Mouse (Mus musculus) megakaryocyte-erythroid progenitor cell, adult 5-6 weeks (primary cell): ENCODE results near the gene Cenpc1. TPM values are rescaled to one million over a fixed set of nuclear protein-coding genes. Genes with fewer than 3 reads are reported as not detected.

Experiments used
- ATAC-seq: replicated peaks from 2 replicates; pipeline ENCODE4 v1.8.0; 2016; ENCODE audit warnings: mild to moderate bottlenecking, inconsistent platforms; ENCODE audit not compliant: severe bottlenecking, poor library complexity, low FRiP score, low TSS enrichment
- total RNA-seq, 2 experiments: library from RNA; stranded (forward) in 1 of 2; stranded (reverse) in 1 of 2; fragments of 200-1000, 215-1000 nt in 1 of 2; fragments of >200 nt in 1 of 2; fragmentation: Nextera tagmentation in 1 of 2; gene quantifications; 2 replicates each; pipeline ENCODE4 v1.2.3; 2014 to 2017

Cenpc1 gene
- total RNA-seq (2014; fragmentation: Nextera tagmentation) (43.1 and 43.7 TPM in 2 replicates), total RNA-seq (2017) (38.9 and 69.7 TPM in 2 replicates)

DNA sequence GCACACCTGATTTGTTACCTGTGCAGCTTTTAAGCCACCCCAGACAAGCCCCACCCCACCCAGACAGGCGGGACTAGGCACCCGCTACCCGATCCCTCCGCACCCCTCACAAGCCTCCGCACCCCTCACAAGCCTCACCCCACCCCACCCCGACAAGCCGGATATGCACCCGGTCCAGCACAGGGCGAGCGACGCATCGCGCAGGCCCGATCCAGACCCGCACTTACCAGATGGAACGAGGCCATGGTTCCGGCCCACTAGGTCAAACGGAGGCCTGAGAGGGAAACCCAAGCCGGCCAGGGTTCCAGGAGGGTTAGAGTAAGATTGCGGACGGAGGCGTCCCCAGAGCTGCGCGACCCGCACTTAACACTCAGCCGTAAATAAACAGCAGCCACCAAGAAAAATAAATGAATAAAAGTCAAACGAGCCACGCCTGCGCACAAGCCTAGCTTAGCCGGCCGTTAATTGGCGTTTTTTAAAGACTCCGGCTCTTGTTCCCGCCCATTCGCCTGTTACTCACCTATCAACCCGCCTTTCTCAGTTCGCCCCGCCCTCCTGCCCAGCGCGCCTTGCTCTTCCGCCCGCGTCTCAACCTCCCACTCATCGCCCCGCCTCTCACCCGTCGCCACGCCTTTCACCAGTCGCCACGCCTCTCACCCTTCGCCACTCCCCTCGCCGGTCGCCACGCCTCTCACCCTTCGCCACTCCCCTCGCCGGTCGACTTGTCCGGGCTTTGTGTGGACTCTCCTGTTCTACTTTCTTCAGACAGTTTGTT lies at the start of gene Cenpc1:
Cenpc1 (minus strand) TSS at position 483 of the 775 bp plus-strand sequence.
- peak; percentile 88 for ATAC-seq

DNA sequence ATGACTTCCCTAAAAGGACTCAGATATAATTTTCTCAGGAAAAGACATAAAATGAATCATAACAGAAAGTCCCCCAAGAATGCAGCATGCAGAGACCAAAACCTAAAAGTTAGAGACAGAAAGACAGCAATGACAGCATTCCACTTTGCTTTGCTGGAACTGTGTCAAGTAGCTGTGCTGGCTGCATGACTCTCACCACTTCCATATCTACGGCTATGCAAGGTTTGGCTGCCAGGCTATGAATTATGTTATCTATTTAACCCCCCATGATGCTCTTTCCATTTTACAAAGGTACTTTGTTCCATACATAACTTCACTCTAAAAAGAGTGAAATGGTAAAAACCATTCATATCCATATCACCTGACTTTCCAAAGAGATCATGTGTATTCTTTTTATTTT lies 48.6 kb upstream of the Cenpc1 start:
- peak; percentile 72 for ATAC-seq

DNA sequence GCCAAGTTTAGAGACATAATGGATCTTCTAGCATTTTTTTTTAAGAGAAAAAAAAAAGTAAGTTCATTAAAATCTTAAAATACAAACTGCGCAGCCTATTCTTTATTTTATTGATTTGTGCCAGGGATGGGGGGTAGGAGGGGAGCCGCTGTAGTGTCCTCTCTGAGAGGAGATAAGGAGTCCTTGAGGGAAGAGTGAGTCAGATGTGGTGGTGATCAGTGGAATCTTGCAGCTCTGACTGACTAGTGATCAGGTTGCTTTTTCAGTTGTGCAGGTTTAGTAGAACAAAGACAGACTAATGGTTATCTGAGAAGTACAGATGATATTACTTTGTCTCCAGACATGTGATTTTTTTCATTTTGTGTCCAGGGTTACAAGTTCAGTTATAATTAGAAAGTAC lies 47.7 kb upstream of the Cenpc1 start:
- ATAC-seq = peak; percentile 75

DNA sequence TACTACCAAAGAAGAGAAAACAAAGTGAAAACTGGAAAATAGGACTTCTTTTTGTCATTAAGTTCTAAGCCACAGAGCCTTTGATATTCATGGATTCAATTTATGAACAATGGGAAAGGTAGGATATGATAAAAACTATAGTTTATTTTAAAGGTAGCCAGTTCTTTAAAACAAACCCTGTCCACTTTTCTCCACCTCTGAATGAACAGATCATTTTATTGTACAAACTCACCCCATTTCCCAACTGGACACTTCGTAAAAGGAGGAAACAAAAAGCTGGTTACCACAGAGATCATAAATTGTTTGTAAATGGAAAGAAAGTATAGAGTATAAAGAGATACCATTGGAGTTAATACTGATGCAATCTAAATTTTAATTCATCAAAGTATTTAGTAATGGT lies 45.7 kb upstream of the Cenpc1 start:
- no peak for ATAC-seq

DNA sequence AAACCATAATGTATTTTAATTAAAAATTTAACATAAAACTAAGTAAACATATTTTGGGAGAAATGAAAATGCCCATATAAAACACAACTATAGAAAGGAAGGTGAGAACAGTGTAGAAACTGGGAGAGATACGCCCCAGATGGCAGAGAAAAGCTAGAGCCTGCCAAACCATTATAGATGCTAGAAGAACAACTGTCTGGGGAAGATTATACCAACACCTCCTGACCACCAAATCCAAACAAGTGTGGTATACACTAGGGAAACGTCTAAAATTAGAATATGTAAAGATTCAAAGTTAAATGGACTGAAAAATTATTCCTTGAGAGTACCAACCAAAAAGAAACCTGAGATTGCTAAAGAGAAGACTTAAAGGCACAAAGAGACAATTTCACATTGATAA lies 41.2 kb upstream of the Cenpc1 start:
- ATAC-seq = no peak

DNA sequence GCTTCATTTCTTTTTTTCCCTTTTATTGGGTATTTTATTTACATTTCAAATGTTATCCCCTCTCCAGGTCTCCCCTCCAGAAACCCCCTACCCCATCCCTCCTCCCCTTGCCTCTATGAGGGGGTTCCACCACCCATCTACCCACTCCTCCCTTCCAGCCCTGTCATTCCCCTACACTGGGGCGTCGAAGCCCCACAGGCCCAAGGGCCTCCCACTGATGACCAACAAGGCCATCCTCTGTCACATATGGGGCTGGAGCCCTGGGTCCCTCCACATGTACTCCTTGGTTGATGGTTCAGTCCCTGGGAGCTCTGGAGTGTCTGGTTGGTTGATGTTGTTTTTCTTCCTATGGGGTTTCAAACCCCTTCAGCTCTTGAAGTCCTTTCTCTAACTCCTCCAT lies 36.8 kb upstream of the Cenpc1 start:
- no peak for ATAC-seq

DNA sequence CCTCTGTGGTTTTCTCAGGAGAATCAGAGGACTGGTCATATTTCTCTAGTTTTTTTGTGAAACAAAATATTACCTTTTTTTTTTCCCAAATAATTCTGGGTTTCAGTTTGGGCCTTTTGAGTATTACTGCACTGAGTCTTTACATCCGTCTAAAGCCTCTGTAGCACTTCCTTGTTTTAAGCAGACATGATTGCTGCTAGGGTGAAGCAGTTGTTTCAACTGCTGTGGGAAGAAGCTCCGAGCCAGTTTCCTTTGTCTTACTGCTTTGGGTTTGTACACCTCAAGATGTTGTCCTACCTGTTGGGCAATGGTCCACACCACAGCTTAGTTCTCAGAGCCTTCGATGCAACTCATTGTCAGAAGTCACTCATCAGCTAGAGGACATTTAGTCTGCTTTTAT lies 35.2 kb upstream of the Cenpc1 start:
- no peak for ATAC-seq

DNA sequence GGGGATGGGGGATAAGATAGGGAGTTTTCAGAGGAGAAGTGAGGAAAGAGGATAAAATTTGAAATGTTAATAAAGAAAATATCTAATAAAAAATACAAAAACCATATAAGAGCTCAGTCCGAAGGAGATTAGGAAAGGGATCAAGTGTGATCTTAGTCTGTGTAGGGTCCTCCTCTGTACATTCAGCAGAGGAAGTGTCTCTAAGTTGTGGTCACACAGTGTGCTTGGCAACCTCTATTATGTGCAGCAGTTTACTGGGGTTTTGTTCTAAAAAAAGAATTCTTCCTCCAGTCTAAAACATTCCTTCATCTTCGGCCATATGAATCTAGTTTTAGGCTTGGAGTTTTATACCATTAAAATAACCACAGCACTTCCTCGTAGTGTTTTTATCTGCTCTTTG lies 33.6 kb upstream of the Cenpc1 start:
- ATAC-seq = no peak

DNA sequence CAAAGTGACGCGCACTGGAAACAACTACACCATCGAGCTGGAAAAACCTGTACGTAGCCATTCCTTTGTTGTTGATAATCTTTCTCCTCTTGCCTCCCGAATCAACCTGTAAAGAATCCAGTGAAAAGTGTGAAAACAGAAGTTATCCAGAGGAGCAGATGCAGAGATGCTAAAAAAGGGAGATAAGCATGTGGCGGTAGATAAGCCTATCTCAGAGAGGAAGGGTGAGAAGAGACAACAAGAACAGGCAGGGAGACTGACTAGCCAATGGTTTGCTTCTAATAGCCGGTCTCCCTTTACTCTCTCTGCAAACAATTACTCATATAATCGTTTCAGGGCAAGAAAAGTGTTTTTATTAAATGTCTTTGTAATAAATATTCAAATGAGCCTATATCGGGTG lies 29.4 kb upstream of the Cenpc1 start:
- peak; percentile 73 for ATAC-seq

DNA sequence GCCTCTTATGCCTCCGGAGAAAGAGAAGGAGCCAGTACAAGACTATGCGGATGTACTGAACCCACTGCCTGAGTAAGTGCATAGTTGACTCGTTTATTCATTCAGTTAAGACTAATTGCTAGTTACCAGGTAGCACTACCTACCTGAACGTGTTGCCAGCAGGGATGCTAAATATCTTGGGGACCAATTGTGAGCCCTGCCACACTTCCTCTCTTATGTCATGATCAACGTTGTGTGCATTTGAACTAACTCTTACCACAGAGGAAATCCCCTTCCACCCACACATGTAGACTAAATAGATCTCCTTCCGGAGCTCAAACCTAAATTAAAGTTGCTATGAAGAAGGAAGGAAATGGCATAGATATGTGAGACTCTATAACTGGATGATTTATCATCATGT lies 21.4 kb upstream of the Cenpc1 start:
- 0 out of 2 replicates have a peak, but pooled peaks have one; percentile 41 for ATAC-seq

DNA sequence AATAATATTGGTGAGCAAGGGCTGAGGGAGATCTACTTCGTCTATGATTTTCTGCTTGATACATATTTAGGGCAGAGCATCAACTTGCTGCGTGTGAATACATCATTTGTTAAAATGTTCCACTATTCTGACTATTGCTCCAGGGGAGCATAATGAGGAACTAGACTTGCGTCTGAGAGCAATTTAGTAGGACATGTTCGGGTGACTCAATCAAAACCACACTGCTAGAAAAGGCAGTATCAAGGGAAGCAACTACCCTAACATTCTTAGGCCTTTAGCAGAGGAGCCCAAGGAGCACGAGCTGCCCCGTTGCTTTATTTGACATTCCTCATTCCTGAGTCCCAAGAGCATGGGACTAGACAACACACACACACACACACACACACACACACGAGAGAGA lies 19.6 kb upstream of the Cenpc1 start:
- no peak for ATAC-seq

DNA sequence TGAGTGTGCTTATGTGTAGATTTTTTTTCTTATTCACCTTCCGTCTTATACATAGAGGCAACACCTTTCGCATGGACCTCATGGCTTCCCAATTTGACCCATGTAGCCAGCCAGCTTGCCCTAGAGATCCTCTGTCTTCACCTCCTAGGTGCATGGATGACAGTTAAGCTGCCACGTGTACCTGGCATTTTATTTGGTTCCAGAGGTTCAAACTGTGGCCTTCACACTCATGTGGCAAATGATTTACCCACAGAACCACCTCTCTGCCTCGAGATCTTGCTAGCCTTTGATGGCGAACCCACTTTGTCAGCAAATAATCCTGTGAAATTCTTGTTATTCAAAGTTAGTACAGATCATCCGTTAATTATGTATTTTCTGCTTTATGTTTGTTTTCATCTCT lies 18.6 kb upstream of the Cenpc1 start:
- ATAC-seq = no peak

DNA sequence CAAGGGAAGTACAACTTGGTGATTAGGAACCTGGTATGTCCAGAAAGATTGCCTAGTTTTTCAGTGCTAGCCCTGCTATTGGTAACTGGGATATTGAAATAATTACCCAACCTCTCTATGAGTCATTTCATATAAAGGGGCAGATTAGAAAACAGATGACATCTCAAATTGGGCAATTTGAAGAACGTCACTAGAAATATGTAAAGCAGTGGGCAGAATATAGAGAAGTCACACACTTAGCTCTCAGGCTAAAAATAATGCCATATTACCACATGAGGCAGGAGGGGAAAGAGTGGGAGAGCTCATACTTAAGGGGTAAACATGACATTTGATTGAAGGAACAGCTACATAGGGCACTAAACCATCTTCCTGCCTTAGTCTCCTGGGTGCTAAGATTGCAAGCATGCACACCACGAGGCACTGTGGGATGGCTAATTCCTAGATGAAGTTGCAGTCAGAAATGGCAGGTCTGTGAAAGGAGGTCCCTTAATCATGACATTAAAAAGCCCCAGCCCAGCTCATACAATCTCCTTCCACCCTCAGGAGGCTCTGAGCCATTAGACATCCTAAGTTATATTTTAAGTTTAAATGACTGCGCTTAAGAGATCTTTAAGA lies 13.4 kb upstream of the Cenpc1 start:
- ATAC-seq = no peak

DNA sequence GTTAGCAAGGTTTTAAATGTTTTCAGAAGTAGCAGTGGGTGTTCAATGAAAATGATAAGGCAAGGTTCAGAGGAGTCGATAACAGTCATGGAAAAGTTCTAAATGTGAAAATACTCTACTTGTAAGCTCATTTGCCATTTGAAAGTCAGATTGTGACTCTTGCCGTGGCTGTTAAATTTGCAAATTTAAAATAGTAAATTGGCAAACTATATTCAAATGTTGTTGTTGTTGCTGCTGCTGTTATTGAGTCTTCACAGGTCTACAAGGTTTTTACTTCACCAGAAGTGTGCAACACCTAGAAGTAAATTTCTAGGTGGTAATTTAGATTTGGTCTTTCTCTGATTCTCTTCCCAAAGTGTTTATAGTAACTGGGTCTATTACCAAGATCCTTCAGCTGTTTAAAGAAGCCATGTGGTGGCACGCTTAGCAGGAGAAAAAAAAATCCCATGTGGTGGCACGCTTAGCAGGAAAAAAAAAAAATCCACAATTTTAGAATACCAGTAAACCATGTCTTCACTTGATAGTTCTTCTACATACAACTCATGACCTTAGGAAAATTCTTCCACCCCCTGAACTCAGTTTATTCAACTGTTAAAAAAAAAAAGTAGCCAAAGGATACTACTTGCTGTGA lies 7.5 kb upstream of the Cenpc1 start:
- no peak for ATAC-seq

DNA sequence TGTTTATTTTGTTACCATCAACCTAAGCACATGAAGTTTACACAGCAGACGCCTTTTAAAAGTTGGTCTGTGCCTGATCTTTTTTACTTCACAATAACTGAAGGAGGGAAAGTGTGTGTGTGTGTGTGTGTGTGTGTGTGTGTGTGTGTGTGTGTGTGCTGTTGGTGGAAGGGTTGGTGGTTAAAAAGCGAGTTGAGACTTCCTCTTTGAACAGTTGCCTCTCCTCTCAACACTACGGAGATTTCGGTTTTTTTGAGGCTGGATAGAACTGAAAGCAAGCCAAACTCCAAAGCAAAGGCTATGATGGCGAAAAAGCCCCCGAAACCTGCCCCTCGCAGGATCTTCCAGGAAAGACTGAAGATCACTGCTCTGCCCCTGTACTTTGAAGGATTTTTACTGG lies 6.2 kb upstream of the Cenpc1 start, which contains the start of gene Stap1:
Stap1 (plus strand) TSS at position 209 of the 400 bp plus-strand sequence.
- ATAC-seq = peak; percentile 15

DNA sequence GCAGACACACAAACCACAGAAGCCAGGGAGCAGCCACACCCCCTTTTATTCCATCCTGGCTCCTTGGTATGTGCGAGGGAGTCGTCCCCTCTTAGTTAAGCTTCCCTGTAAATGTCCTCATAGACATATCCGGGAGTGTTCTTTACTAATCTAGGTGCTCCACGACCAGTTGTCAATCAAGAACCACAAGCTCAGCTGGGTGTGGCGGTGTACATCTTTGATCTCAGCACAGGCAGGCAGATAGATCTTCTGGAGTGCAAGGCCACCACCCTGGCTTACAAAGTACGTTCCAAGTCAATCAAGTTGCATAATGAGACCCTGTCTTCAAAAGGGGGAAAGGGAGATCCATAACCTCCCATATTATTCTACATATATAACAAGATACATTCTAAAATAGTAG lies 3.7 kb upstream of the Cenpc1 start:
- ATAC-seq = no peak

DNA sequence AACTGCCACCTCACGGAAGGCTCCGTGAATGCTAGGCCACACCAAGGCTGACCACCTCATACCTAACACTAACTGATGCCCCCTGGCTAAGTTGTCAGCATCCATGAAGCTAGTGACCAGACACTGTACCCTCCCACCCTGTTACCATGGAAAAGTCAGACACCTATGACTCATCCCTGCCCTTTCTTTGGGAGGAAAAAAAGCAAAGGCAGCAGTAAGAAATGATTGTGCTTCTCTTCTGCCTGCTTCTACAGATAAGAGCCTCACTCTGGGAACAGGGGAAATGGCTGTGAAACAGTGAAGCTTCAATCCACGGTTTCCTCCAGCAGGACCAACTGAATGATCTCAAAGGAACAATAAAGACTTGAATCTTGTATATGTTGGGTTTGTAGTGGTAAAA lies 3.1 kb upstream of the Cenpc1 start:
- ATAC-seq = no peak

DNA sequence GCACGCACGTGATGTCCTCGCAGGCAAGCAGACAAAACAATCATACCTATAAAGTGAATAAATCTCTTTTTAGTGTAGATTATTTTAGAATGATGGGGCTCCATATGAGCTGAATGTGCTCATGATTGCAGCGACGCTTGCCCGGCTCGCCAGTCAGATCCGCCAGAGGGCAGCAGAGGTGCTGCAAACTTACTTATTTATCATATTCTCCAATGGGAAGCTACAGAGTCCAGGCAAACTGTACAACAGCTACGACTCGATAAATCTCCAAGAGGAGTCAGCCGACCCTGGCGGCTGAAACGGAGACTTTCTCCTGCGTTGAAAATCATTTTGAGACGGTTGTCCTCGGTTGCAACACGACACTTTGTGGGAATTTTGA lies 1.2 kb upstream of the Cenpc1 start:
- peak; percentile 60 for ATAC-seq

DNA sequence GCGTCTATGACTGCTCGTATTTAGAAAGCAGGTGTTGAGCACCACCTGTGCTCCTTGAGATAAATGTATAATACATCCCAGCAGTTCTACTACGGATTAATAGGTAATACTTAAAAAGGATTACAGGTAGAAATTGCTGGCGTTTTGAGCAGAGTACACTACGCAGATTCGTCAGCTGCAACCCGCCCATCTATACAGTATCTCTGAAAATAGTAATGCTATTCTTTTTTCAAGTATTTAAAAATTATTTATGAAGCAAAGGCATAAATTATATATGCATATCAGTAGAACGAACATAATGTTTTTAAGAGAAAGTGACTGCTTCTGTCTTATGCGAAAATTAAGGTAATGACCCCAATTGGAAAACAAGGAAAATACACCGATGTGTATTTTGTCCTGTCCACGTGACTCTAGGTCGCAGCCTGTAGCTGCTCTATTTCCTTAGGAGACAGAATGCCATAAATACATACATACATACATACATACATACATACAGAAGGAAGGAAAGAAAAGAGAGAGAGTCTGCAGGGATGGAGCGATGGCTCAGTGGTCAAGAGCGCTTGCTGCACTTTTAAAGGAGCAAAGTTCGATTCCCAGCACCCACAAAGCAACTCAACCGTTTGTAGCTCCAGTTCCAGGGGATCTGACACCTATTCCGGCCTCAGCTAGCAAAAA lies 630 bp upstream of the Cenpc1 start:
- peak; percentile 10; the same call in 1 of the 2 replicates for ATAC-seq

DNA sequence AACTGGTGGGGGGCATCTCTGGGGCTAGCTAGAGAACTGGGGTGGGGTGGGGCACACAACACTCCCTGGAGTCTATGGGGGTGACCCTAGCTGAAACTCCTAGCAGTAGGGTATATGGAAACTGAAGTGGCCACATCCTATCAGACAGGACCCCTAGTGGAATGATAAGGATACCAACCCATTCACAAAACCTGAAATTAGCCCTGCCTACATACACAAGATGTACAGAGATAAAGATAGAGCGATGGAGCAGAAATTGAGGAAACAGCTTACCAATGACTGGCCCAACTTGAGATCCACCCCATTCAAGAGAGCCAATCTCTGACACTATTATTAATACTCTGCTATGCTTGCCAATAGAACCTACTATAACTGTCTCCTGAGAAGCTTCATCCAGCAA lies 1.9 kb downstream of the Cenpc1 start:
- peak; percentile 9 for ATAC-seq
